Mouse (Mus musculus) stomach, embryonic 14.5 days (tissue): ENCODE data around the gene Lztr1. TPM values are rescaled to one million over a fixed set of nuclear protein-coding genes. Genes with fewer than 3 reads are reported as not detected.

Source experiments
- ATAC-seq: fragments of 200-750 bp; cut with Nextera tagmentation; 2 replicates; pipeline ENCODE4 v1.8.0; 2017; ENCODE audit warnings: low read depth, moderate TSS enrichment; ENCODE audit not compliant: insufficient number of reproducible peaks, insufficient read depth, low FRiP score
- H3K27ac ChIP-seq: fragments of 300-500 bp; sonication (generic); 2 replicates; pipeline ENCODE4 v1.5.1; 2014; ENCODE audit warnings: mild to moderate bottlenecking, low read length, moderate library complexity, mixed read lengths
- H3K27me3 ChIP-seq: fragments of 300-500 bp; sonication (generic); 2 replicates; pipeline ENCODE4 v1.6.1; 2014; ENCODE audit warnings: low read length, control low read depth, mixed read lengths; ENCODE audit not compliant: control insufficient read depth, insufficient read depth
- H3K36me3 ChIP-seq: fragments of 300-500 bp; sonication (generic); 2 replicates; pipeline ENCODE4 v1.6.1; 2014; ENCODE audit warnings: mild to moderate bottlenecking, control low read depth, low read length, moderate library complexity, mixed read lengths; ENCODE audit not compliant: control insufficient read depth, insufficient read depth
- H3K4me1 ChIP-seq: fragments of 300-500 bp; sonication (generic); 2 replicates; pipeline ENCODE4 v1.6.1; 2014; ENCODE audit warnings: low read length, control low read depth, mixed read lengths; ENCODE audit not compliant: control insufficient read depth, insufficient read depth
- H3K4me2 ChIP-seq: fragments of 300-500 bp; sonication (generic); replicated peaks from 2 replicates; pipeline ENCODE4 v1.6.1; 2014; ENCODE audit warnings: low read depth, low read length, control low read depth
- H3K4me3 ChIP-seq: fragments of 300-500 bp; sonication (generic); 2 replicates; pipeline ENCODE4 v1.5.1; 2014; ENCODE audit warnings: low read depth, low read length, control low read depth
- H3K9ac ChIP-seq: fragments of 300-500 bp; sonication (generic); replicated peaks from 2 replicates; pipeline ENCODE4 v1.6.1; 2014; ENCODE audit warnings: low read depth, mild to moderate bottlenecking, control low read depth, low read length, moderate library complexity, mixed read lengths
- H3K9me3 ChIP-seq: fragments of 300-500 bp; sonication (generic); 2 replicates; pipeline ENCODE4 v1.6.1; 2016; ENCODE audit warnings: low read depth, low read length, control low read depth; ENCODE audit not compliant: control insufficient read depth
- WGBS: fragments of 180-500 bp; shearing (Covaris S2); extraction: QIAGEN DNeasy Blood & Tissue Kit; methylation state at CpG from one replicate; pipeline ENCODE4 v1.1.7; 2014; 5-methylcytosine and 5-hydroxymethylcytosine counted together
- polyA plus RNA-seq: library from polyadenylated mRNA; unstranded; fragments of >200 nt; fragmentation: Nextera tagmentation; extraction: Ambion mirVana; gene quantifications from 2 replicates; pipeline ENCODE4 v1.2.1, GENCODE M21; 2014

Gene Lztr1
- polyA plus RNA-seq, 1 experiment from 2014 or later: 78.6 TPM

GRCm38 (mm10) chr16:17564221-17564620 lies 55.7 kb downstream of the Lztr1 start:
- Histone ChIP-seq H3K4me3 (no peak overlapping the region), H3K9me3 (no peaks in the 10 kb centered on the region), H3K36me3 (no peaks in the 10 kb centered on the region), H3K9ac (no peak overlapping the region), H3K4me2 (no peak overlapping the region), H3K27ac (no peak overlapping the region), H3K27me3 (no peaks in the 10 kb centered on the region), H3K4me1 (peaks cover 21% of the 10 kb centered on the region)
- WGBS: 44% methylated on average over 2 of the region's 2 CpGs
- ATAC-seq: no peak

GRCm38 (mm10) chr16:17564771-17565170 lies 56.3 kb downstream of the Lztr1 start:
- no peaks in the 10 kb centered on the region for H3K36me3 ChIP-seq
- WGBS: 60% methylated on average over 3 of the region's 3 CpGs
- H3K27ac ChIP-seq: no peak overlapping the region
- H3K27me3 ChIP-seq: no peaks in the 10 kb centered on the region
- no peak for ATAC-seq
- H3K9ac ChIP-seq: no peak overlapping the region
- H3K4me2 ChIP-seq: no peak overlapping the region
- H3K4me3 ChIP-seq: no peak overlapping the region
- H3K9me3 ChIP-seq: no peaks in the 10 kb centered on the region
- H3K4me1 ChIP-seq: peaks cover 21% of the 10 kb centered on the region

- 20% methylated on average over 4 of the region's 4 CpGs for WGBS
- H3K36me3 ChIP-seq: no peaks in the 10 kb centered on the region
- H3K27me3 ChIP-seq: no peaks in the 10 kb centered on the region
- H3K4me1 ChIP-seq: peaks cover 12% of the 10 kb centered on the region
- H3K9ac ChIP-seq: no peak overlapping the region
- no peak overlapping the region for H3K27ac ChIP-seq
- no peak overlapping the region for H3K4me3 ChIP-seq
- no peak overlapping the region for H3K4me2 ChIP-seq
- ATAC-seq: no peak
- H3K9me3 ChIP-seq: no peaks in the 10 kb centered on the region
Measured at GRCm38 (mm10) chr16:17566186-17566585, 57.7 kb downstream of the Lztr1 start.

Other genes with a start within 250 kb of the Lztr1 start
- 11.7 and 11.8 TPM in 2 replicates for gene Tmem191c, start 232.6 kb upstream of the Lztr1 start, polyA plus RNA-seq
- 0.15 and 0.22 TPM in 2 replicates for gene Serpind1, start 177.3 kb upstream of the Lztr1 start, polyA plus RNA-seq
- gene Snap29, start 102.7 kb upstream of the Lztr1 start, polyA plus RNA-seq: 7.4 and 7.6 TPM in 2 replicates
- 39.0 and 42.8 TPM in 2 replicates for gene Pi4ka, start 102.4 kb upstream of the Lztr1 start, polyA plus RNA-seq
- gene Crkl, start 56.7 kb upstream of the Lztr1 start, polyA plus RNA-seq: 56.5 and 62.3 TPM in 2 replicates
- gene Aifm3, start 19.1 kb upstream of the Lztr1 start, polyA plus RNA-seq: 1.7 TPM in 2 replicates
- gene Thap7, start 22.4 kb downstream of the Lztr1 start, polyA plus RNA-seq: 55.1 and 60.5 TPM in 2 replicates
- 0.27 and 0.35 TPM in 2 replicates for gene Lrrc74b, start 52.6 kb downstream of the Lztr1 start, polyA plus RNA-seq
- 0.90 and 0.93 TPM in 2 replicates for gene P2rx6, start 53.2 kb downstream of the Lztr1 start, polyA plus RNA-seq
- gene Slc7a4, start 74.5 kb downstream of the Lztr1 start, polyA plus RNA-seq: 13.0 and 15.2 TPM in 2 replicates
- 38.7 and 42.6 TPM in 2 replicates for gene Smpd4, start 110.7 kb downstream of the Lztr1 start, polyA plus RNA-seq
- gene Ccdc74a, start 137.8 kb downstream of the Lztr1 start, polyA plus RNA-seq: 5.6 and 5.9 TPM in 2 replicates
- gene Med15, start 224.2 kb downstream of the Lztr1 start, polyA plus RNA-seq: 45.8 and 47.5 TPM in 2 replicates